Mouse (Mus musculus) fat pad, adult 2 months (tissue): ENCODE measurements around the gene Rab12.

Source experiments
- DNase-seq: peaks from one replicate; pipeline ENCODE4 v3.0.0-alpha.2; 2011; ENCODE audit warnings: low read depth, low spot score; ENCODE audit errors: extremely low read depth

Rab12 gene

GRCm38 (mm10) chr17:66449460-66450341, 69.8 kb downstream of the Rab12 start, which contains the start of gene Mtcl1:
Gene Mtcl1, minus strand, starts transcription at chr17:66449750.
- DNase-seq = no peak

- no peak for DNase-seq
Measured at GRCm38 (mm10) chr17:66448421-66449405, 70.8 kb downstream of the Rab12 start.

- DNase-seq = no peak
Measured at GRCm38 (mm10) chr17:66447978-66448377, 71.6 kb downstream of the Rab12 start.

- no peak for DNase-seq
Measured at GRCm38 (mm10) chr17:66447007-66447312, 72.6 kb downstream of the Rab12 start.

GRCm38 (mm10) chr17:66446196-66447006, 73.1 kb downstream of the Rab12 start:
- DNase-seq = no peak
